Mouse (Mus musculus) spleen, adult 18-20 months (tissue): ENCODE data around the gene Foxi3.

Source experiments
- DNase-seq, 2 experiments: peaks; one replicate each; pipeline ENCODE4 v3.0.0; 2022; ENCODE audit warnings: mixed read lengths in 2 of 2

Gene Foxi3

GRCm38 (mm10) chr6:70956285-70956912 lies at the start of gene Foxi3:
Gene Foxi3, plus strand, starts transcription at chr6:70956531.
- peak in 1 of 2 experiments; percentile 11 for DNase-seq

DNA sequence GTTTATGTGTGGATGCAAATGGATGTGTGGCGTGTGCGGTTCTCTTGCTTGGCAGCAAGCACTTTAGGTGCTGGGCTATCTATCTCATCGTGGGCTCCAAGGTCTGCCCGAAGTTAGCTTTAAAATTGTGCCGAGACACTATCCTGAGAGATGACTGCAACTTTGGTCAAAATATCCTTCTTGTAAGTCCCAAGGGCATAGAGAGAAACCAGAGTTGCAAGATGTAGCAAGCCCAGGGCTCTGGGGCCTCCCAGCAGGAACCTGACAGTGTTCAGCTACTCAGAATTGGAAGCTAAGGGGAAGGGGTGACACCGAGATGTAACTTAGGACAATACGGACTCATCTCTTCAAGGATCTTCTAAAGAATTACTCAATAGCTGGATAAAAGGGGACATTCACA lies 46.8 kb upstream of the Foxi3 start:
- no peak for DNase-seq

GRCm38 (mm10) chr6:70910285-70910684 lies 46.0 kb upstream of the Foxi3 start:
- no peak for DNase-seq

- no peak for DNase-seq
Measured at GRCm38 (mm10) chr6:70911668-70912395, 44.5 kb upstream of the Foxi3 start.

DNA sequence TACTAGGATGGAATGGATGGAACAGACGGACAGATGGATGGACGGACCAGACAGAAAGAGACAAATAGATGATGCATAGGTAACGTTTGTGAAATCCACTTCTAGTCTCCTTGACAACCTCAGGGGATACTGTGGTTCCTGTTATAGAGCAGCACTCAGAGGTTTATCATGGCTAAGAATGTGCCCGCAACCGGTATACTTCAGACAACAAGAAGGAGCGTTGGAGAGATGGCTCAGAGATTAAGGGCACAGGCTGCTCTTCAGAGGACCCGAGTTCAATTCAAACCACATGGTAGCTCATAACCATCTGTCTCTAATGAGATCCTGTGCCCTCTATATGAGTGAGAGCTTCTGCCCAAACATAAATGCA lies 44.0 kb upstream of the Foxi3 start:
- DNase-seq, result no peak

DNA sequence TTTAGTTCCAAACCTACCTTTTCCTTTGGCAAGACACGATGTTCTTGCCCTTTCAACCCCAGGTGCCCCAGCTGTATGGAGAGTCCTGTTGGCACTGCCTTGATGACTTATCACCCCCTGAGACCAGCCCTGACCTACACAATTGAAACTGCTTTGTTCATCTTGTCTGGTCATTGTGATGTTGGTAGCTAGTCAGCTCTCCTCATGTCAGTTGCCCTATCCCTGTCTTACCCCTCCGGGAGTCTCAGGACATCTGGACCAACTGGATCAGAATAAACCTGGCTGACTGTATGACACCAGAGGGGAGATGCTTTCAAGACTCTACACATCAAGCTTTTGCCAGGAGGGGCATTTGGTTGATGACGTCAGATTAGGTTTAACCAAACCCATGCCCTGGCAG lies 37.5 kb upstream of the Foxi3 start, which contains the start of gene Tex37:
Gene Tex37 (minus strand): TSS at position 101 of the 400 bp plus-strand sequence.
- DNase-seq, result no peak

DNA sequence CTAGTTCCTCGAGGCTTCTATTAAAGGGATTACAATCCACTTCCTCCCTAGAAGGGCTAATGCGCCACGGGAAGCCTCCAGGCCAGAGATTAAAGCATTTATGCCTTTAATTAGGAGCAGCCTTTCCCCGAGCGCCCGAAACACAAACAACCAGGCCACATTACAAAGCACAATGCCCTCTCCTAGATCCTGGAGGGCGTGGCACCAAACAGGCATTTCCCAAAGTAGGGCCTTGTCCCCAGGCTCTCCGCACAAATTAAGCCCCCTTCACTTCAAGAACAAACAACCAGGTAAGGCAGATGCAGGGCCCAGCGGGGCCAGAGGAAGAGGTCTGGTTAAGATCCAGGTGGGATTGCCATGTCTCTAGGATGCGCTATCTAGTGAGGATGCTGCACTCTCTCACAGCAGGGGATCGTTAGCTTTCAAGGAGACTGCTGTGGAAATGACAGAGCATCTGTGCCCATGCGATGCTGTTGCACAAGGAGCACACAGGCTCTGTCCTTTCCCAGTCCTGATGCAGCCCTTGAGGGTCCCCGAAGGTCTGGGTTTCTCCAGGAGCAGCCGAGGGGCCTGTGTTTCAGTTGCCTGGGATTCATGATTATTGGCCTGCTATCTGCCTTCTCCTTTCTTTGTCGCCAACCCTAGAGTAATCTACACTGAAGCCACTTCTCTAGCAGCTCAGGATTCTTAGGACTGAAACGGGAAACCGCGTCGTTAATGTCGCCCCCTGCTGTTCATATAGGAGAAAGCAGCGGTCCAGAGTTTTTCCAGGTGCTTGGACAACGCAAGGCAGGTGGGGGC lies 34.9 kb upstream of the Foxi3 start:
- peak in 1 of 2 experiments; percentile 16 for DNase-seq

DNA sequence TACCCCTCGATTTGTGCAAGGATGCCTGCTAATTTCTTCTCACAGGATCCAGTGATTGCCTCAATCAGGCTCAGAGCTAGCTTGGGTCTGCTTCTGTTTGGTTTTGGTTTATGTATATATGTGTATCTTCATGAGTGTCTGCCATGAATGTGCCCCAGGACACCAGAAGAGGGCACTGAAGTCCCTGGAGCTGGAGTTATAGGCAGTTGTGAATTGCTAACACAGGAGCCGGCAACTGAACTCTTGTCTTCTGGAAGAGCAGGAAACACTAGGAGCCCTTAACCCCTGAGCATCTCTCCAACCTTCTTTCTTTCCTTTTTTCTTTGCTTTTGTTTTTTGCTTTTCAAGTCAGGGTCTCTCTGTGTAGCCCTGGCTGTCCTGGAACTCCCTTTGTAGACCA lies 24.5 kb upstream of the Foxi3 start:
- DNase-seq, result no peak

DNA sequence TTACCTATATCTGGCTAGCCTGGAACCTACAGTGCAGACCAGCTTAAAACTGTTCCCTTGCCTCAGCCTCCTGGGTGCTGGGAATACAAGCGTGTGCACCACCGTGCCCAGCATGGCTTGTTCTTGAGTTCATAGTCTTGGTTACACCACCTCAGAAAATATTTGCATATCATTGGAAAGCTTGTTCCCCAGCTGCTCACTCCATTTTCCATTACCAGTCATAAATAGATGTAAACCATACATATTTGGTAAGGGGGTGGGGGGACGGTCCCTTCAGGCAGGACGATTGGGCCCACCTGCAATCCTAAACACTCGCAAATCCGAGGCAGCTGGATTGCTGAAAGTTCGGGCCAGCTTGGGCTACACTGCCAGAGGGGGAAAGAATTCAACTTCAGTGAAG lies 3.1 kb upstream of the Foxi3 start:
- no peak for DNase-seq

GRCm38 (mm10) chr6:70954040-70954439 lies 2.3 kb upstream of the Foxi3 start:
- peak in 1 of 2 experiments; percentile 4 for DNase-seq

- DNase-seq, result no peak
Measured at GRCm38 (mm10) chr6:70955291-70955800, 985 bp upstream of the Foxi3 start.

DNA sequence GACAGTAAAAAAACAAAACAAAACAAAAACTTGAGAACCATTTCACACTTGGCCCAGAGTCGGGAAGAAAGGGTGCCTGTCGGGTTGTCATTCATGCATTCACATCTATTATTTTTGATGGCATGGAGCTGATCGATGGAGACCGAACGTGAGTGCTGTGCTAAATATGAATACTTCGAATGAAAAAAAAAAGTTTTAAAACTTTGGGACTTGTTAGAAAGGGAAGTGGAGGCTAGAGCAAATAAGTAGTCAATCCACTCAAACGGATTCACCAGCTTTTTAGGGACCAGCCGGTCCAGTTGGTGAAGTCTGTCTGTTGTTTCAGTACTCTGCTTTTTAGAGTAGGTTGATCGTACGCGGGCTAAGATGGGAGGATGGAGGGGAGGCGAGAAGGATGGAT lies 490 bp upstream of the Foxi3 start:
- DNase-seq, result no peak

GRCm38 (mm10) chr6:70956936-70957335 lies 605 bp downstream of the Foxi3 start:
- DNase-seq, result peak in 1 of 2 experiments; percentile 4

GRCm38 (mm10) chr6:70957341-70957940 lies 1.1 kb downstream of the Foxi3 start:
- no peak for DNase-seq

GRCm38 (mm10) chr6:70964116-70964830 lies 7.9 kb downstream of the Foxi3 start:
- no peak for DNase-seq

GRCm38 (mm10) chr6:70965694-70966093 lies 9.4 kb downstream of the Foxi3 start:
- no peak for DNase-seq

GRCm38 (mm10) chr6:70967422-70967821 lies 11.1 kb downstream of the Foxi3 start:
- peak in 1 of 2 experiments; percentile 3 for DNase-seq

- no peak for DNase-seq
Measured at GRCm38 (mm10) chr6:70968291-70968690, 12.0 kb downstream of the Foxi3 start.

- DNase-seq, result no peak
Measured at GRCm38 (mm10) chr6:70973066-70973465, 16.7 kb downstream of the Foxi3 start.

- DNase-seq, result no peak
Measured at GRCm38 (mm10) chr6:70981036-70981435, 24.7 kb downstream of the Foxi3 start.

- no peak for DNase-seq
Measured at GRCm38 (mm10) chr6:70982416-70982815, 26.1 kb downstream of the Foxi3 start.

- DNase-seq, result no peak
Measured at GRCm38 (mm10) chr6:70986683-70987082, 30.4 kb downstream of the Foxi3 start.
